Mouse (Mus musculus) bone marrow macrophage, adult 2 months (primary cell): Measurements from ENCODE around the gene Trpc5.

Source experiments
- CTCF ChIP-seq: IDR thresholded peaks from 2 replicates; pipeline ENCODE4 v1.5.1; 2012; ENCODE audit warnings: low read depth, mild to moderate bottlenecking, low read length, moderate library complexity
- POLR2A ChIP-seq: IDR thresholded peaks from 2 replicates; pipeline ENCODE4 v1.6.1; 2012; ENCODE audit warnings: mild to moderate bottlenecking, low read depth, low read length, borderline replicate concordance

DNA sequence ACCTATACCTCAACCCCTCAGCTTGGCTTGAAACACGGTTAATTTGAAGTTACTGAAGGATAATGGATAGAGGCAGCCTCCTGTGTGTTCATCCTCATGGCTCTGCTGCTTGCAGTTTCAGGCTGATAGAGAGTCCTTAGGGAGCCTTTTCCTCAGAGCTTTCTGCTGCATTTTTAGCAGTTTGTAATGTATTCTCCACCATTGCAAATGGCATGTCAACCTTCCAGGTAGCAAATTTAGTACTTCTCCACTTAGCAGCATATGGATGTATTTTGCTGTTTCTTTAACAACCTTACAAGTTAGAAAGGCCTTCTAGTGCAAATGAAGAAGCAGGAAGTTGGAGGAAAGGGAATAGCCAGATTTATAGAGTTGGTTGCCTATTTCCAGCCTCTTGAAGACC lies 267.7 kb downstream of the Trpc5 start:
- TF ChIP-seq CTCF (no peak), POLR2A (no peak)
